Mouse (Mus musculus) neural tube, embryonic 10.5 days (tissue): ENCODE data around the gene Anapc15.
"Not testable (repeated sequence)": the region's sequence is repeated elsewhere in the genome, so short reads cannot be mapped to it uniquely, and the experiment has no call there.

Experiments used
- DNase-seq: peaks from one replicate; pipeline ENCODE4 v3.0.0-alpha.2; 2017; ENCODE audit warnings: low spot score; ENCODE audit errors: extremely low spot score

Anapc15 gene

GRCm38 (mm10) chr7:101896104-101897066, 32.9 kb downstream of the Anapc15 start:
- DNase-seq: peak; percentile 95

DNA sequence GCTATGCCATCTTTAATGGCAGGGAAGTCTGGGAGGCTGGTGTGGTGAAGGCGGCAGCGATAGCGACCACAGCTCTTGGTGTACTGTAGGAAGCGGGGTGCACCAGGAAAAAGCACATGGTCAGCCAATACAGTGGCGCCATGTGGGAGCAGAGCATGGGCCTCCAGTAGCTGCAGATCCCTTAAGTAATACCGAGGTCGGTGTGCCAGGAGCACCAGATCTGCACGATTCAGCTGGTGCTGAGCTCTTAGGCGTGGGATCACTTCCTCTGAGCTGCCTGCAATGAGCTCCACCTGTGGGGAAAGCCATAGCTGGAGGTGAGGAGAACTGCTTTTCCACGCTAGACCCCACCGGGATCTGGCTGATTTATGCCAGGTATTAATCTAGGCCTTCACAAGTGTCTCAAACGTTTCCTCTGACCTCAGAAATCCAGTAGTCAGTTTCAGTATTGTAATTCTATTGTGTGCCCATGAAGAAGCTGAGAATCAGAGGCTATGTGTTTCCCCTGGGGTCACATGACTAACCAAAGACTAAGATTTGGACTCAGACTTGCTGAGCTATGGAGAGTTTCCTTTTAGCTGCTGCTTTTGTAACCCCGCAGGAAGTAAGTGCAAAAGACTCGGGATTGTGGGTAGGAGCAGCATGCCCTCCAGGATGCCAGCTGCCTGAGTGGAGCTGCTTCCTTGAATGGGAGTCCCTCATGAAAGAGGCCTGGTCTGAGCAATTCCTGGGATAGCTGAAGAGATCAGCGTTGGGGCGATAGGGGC, 37.0 kb downstream of the Anapc15 start:
- DNase-seq: no peak

- no peak for DNase-seq
These were observed 38.5 kb downstream of the Anapc15 start for GRCm38 (mm10) chr7:101901969-101902368.

GRCm38 (mm10) chr7:101902846-101903245, 39.3 kb downstream of the Anapc15 start:
- no peak for DNase-seq

DNA sequence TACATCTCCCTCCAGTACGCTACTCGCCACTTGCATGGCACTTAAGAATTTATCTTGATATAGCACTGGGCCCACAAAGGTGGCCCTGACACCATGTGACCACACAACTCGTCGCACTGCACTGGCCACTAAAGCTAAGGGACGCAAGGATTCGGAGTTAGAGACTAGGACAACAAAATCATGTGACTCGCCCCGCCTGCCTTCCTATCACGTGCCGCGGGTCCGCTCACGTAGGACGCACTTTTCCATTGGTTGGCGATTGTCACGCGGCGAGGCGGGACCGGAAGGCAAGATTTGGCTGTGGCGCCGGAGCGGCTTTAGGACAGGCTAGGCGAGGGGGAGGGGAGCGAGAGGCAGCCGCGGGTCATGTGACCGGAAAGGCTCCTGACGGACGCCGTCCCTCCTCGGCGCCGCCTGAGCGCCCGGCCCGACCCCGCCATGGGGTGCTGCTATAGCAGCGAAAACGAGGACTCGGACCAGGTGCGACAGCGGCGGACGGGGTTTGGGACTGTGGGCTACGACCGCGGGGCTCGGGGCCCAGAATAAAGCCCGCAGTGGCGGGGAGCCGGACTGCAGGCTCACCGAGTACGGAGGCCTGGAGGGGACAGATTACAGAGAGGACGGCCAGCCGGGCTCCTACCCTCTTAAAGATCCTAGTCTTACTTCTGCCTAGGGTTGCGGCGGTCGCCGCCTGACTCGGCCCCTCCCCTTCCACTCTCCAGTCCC, 42.2 kb downstream of the Anapc15 start, which contains the start of gene Lamtor1:
TSS of gene Lamtor1 (plus strand) at position 344 of the 726 bp plus-strand sequence.
- peak; percentile 99 for DNase-seq

DNA sequence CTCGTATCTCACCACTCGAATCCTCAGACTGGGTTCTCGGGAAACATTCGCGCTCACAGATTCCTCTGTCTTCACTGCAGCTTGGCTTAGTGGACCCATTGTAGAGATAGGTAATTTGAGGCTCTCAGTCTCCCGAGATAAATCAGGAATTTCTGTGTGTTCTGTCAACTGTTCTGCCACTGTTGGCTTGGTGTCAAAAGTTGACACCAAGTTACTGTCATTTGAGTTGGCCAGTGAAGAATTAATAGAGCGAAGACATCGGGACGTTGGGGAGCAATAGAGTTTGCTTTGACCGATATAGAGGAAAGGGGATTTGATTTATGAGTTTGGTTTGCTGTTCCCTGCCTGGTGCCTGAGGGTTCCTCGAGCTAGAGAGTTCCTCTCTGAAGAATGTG, 42.8 kb downstream of the Anapc15 start, which contains the start of gene Tomt:
TSS of gene Tomt (minus strand) at position 73 of the 395 bp plus-strand sequence.
- DNase-seq: no peak

GRCm38 (mm10) chr7:101906696-101907095, 43.2 kb downstream of the Anapc15 start:
- DNase-seq: no peak

GRCm38 (mm10) chr7:101908367-101908766, 44.9 kb downstream of the Anapc15 start:
- DNase-seq: no peak

GRCm38 (mm10) chr7:101910138-101910537, 46.6 kb downstream of the Anapc15 start:
- DNase-seq: no peak

DNA sequence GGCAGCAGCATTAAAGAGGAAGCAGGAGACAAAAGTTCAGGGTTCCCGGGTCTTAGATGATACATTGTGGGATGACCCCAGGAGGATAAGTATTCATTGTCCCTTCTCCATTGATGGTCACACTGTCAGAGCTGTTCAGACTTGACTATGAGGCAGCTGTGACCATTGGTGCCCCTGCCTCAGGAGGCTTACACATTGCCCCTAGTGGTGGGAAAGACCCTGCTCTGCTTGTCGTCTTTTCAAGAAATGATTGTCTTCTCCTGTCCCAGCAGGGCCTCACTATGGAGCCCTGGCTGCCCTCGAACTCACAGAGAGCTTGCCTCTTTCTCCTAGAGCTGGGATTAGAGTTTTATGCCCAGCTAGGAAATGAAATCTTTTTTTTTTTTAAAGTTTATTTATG, 48.5 kb downstream of the Anapc15 start:
- no peak for DNase-seq

DNA sequence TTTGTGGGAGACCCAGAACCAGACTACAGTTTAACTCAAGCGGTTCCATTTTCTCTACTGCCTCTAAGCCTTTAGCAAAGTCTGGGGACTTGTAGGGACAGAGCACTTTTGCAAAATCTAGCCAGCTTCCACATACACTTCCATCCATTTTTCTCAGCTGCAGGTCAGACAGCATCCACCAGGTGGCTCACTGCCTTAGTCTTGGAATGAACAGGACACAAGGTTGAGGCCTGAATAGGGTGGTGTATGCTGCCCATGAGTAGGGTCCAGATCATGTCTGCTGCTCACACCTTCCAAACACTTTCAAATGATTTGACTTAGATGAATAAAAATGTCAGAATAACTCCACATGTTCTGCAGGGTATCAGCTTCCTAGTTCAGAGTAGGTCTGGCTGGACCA, 54.6 kb downstream of the Anapc15 start:
- peak; percentile 68 for DNase-seq

DNA sequence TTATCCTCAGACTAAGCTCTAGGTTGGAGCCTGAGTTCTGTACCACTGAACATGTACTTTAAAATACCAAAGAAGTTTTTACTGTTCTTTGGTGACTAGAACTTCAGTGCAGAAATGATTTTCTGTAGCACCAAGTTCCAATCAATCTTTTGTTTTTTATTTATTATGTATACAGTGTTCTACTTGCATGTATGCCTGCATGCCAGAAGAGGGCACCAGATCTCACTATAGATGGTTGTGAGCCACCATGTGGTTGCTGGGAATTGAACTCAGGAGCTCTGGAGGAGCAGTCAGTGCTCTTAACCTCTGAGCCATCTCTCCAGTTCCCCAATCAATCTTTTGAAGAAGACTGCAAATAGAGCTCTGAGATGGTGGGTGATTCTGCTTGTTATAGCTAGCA, 62.4 kb downstream of the Anapc15 start:
- not testable (repeated sequence) for DNase-seq

DNA sequence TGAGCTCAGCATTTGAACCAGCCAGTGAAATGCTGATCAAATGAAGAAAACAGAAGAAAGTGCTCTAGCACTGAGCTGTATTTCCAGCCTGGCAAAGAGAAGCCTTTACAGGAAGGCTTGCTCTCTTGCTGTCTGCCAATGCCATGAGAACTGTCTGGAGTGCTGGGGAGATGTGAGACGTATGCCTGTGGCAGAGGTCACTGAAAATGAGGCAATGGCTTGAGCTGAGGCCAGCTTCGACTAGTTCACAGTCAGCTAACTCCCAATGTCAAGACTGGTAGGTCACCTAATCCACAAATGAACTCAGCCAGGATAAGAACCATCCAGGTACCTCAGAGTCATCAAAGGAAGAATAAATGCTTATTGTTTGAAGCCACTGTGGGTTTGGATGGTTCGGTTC, 64.6 kb downstream of the Anapc15 start:
- DNase-seq: no peak

GRCm38 (mm10) chr7:101932551-101932950, 69.0 kb downstream of the Anapc15 start:
- no peak for DNase-seq

- DNase-seq: no peak
These were observed 69.8 kb downstream of the Anapc15 start for GRCm38 (mm10) chr7:101933300-101933699.

GRCm38 (mm10) chr7:101933751-101934240, 70.3 kb downstream of the Anapc15 start, which contains the start of the genes Lrrc51 and Numa1:
Gene Lrrc51, minus strand, starts transcription at chr7:101933895.
Gene Numa1, plus strand, starts transcription at chr7:101934111.
- DNase-seq: peak; percentile 95

- no peak for DNase-seq
These were observed 72.4 kb downstream of the Anapc15 start for GRCm38 (mm10) chr7:101935957-101936356.

DNA sequence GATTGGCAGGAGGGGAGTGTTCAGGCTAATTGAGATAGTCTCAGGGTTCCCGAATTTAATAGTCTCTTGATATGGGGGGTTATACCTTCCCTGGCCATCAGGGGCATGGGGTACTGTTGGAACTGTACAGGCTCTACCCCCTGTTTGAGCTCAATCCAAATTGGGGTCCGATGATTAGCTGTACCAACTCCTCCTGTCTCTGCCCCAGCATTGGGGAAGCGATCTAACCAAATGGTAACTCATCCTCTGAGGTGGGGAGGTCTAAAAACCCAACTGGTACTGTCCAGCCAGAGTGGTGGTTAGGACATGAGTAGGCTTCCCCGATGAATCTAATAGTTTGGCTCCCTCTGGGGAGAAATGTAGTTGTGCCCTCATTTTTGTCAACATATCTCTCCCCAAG, 73.5 kb downstream of the Anapc15 start:
- DNase-seq: no peak

DNA sequence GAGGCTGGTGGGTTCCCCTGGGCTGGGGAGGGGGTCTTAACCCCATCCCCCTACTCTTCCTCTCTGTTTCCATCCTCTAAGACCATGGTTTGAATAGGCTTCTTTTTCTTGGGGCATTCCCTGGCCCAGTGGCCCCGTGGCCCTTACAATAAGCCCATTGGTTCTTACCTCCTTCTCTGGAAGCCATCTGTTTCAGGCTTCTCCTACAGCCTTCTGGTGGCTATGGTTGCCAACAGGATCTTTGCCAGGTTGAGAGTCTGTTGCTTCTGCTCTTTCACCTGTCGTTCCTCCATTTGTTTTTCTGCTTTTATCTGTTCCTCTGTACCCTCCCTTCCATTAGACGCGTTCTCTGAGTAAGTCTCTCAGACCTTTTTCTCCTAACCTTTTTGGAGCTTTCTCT, 74.1 kb downstream of the Anapc15 start:
- DNase-seq: no peak

GRCm38 (mm10) chr7:101938348-101938747, 74.8 kb downstream of the Anapc15 start:
- DNase-seq: no peak

- no peak for DNase-seq
These were observed 76.2 kb downstream of the Anapc15 start for GRCm38 (mm10) chr7:101939758-101940157.
